Mouse (Mus musculus) frontal cortex, postnatal 14 days (tissue): ENCODE measurements around the gene Ifnk.
A peak's percentile ranks its signal among the peaks of the same experiment; 100 is the strongest.

Experiments used
- DNase-seq, 2 experiments: peaks; one replicate each; pipeline ENCODE4 v3.0.0; 2022; ENCODE audit warnings: low spot score in 2 of 2

The Ifnk gene

GRCm38 (mm10) chr4:35189794-35190193 is 37.9 kb downstream of the Ifnk start:
- DNase-seq = peak in 1 of 2 experiments; percentile 14

- DNase-seq = no peak
Measured at GRCm38 (mm10) chr4:35192725-35193124, 40.9 kb downstream of the Ifnk start.

- DNase-seq = no peak
Measured at GRCm38 (mm10) chr4:35201700-35202099, 49.8 kb downstream of the Ifnk start.
